Mouse (Mus musculus): ENCODE results near the gene Rfx6. TPM values are rescaled to one million over a fixed set of nuclear protein-coding genes. Genes with fewer than 3 reads are reported as not detected.

Rfx6 gene
- polyA plus RNA-seq, 1 experiment from 2014 or later = not detected

- WGBS = 25% methylated on average over 3 of the region's 3 CpGs
- H3K9me3 ChIP-seq (ENCODE audit: control insufficient read depth, low read length) = no peaks in the 10 kb centered on the region
- no peaks in the 10 kb centered on the region for H3K27me3 ChIP-seq (ENCODE audit: control insufficient read depth, insufficient read depth, low read length)
- ATAC-seq (ENCODE audit: low FRiP score) = no peak
- no peak overlapping the region for H3K4me2 ChIP-seq (replicated peaks; ENCODE audit: low read depth, low read length)
- no peaks in the 10 kb centered on the region for H3K4me1 ChIP-seq (replicated peaks; ENCODE audit: control insufficient read depth, insufficient read depth, low read length)
- no peak overlapping the region for H3K27ac ChIP-seq (ENCODE audit: low read depth, low read length)
- H3K36me3 ChIP-seq (ENCODE audit: control insufficient read depth, insufficient read depth, low read length) = no peaks in the 10 kb centered on the region
- no peak overlapping the region for H3K4me3 ChIP-seq (ENCODE audit: low read depth, low read length)
- no peak overlapping the region for H3K9ac ChIP-seq (ENCODE audit: low read depth, low read length)
- DNase-seq (ENCODE audit: low spot score) = no peak
These were observed 43.3 kb downstream of the Rfx6 start for GRCm38 (mm10) chr10:51720904-51721303.

- Histone ChIP-seq H3K9ac (ENCODE audit: low read depth, low read length) (no peak overlapping the region), H3K27ac (ENCODE audit: low read depth, low read length) (no peak overlapping the region), H3K27me3 (ENCODE audit: control insufficient read depth, insufficient read depth, low read length) (no peaks in the 10 kb centered on the region), H3K4me3 (ENCODE audit: low read depth, low read length) (no peak overlapping the region), H3K4me2 (replicated peaks; ENCODE audit: low read depth, low read length) (no peak overlapping the region), H3K9me3 (ENCODE audit: control insufficient read depth, low read length) (no peaks in the 10 kb centered on the region), H3K36me3 (ENCODE audit: control insufficient read depth, insufficient read depth, low read length) (no peaks in the 10 kb centered on the region), H3K4me1 (replicated peaks; ENCODE audit: control insufficient read depth, insufficient read depth, low read length) (no peaks in the 10 kb centered on the region)
- WGBS = 89% methylated on average over 5 of the region's 5 CpGs
- DNase-seq (ENCODE audit: low spot score) (no peak), ATAC-seq (ENCODE audit: low FRiP score) (no peak)
These were observed 83.9 kb downstream of the Rfx6 start for GRCm38 (mm10) chr10:51761436-51761835.

GRCm38 (mm10) chr10:51763241-51763640 is 85.7 kb downstream of the Rfx6 start:
- Histone ChIP-seq H3K27me3 (ENCODE audit: control insufficient read depth, insufficient read depth, low read length) (no peaks in the 10 kb centered on the region), H3K36me3 (ENCODE audit: control insufficient read depth, insufficient read depth, low read length) (no peaks in the 10 kb centered on the region), H3K9ac (ENCODE audit: low read depth, low read length) (no peak overlapping the region), H3K9me3 (ENCODE audit: control insufficient read depth, low read length) (no peaks in the 10 kb centered on the region), H3K4me2 (replicated peaks; ENCODE audit: low read depth, low read length) (no peak overlapping the region), H3K4me1 (replicated peaks; ENCODE audit: control insufficient read depth, insufficient read depth, low read length) (no peaks in the 10 kb centered on the region), H3K4me3 (ENCODE audit: low read depth, low read length) (no peak overlapping the region), H3K27ac (ENCODE audit: low read depth, low read length) (no peak overlapping the region)
- no peak for ATAC-seq (ENCODE audit: low FRiP score)
- 68% methylated on average over 2 of the region's 2 CpGs for WGBS
- no peak for DNase-seq (ENCODE audit: low spot score)

GRCm38 (mm10) chr10:51768445-51768844 is 90.9 kb downstream of the Rfx6 start:
- H3K27ac ChIP-seq (ENCODE audit: low read depth, low read length) = no peak overlapping the region
- WGBS = 51% methylated on average over 5 of the region's 5 CpGs
- H3K4me1 ChIP-seq (replicated peaks; ENCODE audit: control insufficient read depth, insufficient read depth, low read length) = no peaks in the 10 kb centered on the region

GRCm38 (mm10) chr10:51769252-51769651 is 91.7 kb downstream of the Rfx6 start:
- Histone ChIP-seq H3K27me3 (ENCODE audit: control insufficient read depth, insufficient read depth, low read length) (no peaks in the 10 kb centered on the region), H3K4me3 (ENCODE audit: low read depth, low read length) (no peak overlapping the region), H3K9ac (ENCODE audit: low read depth, low read length) (no peak overlapping the region), H3K4me1 (replicated peaks; ENCODE audit: control insufficient read depth, insufficient read depth, low read length) (no peaks in the 10 kb centered on the region), H3K4me2 (replicated peaks; ENCODE audit: low read depth, low read length) (no peak overlapping the region), H3K9me3 (ENCODE audit: control insufficient read depth, low read length) (no peaks in the 10 kb centered on the region), H3K27ac (ENCODE audit: low read depth, low read length) (no peak overlapping the region), H3K36me3 (ENCODE audit: control insufficient read depth, insufficient read depth, low read length) (no peaks in the 10 kb centered on the region)
- DNase-seq (ENCODE audit: low spot score) = no peak
- 81% methylated on average over 7 of the region's 7 CpGs for WGBS
- ATAC-seq (ENCODE audit: low FRiP score) = no peak

More at GRCm38 (mm10) chr10:51768445-51768844, 90.9 kb downstream of the Rfx6 start:
- Histone ChIP-seq H3K36me3 (ENCODE audit: control insufficient read depth, insufficient read depth, low read length) (no peaks in the 10 kb centered on the region), H3K27me3 (ENCODE audit: control insufficient read depth, insufficient read depth, low read length) (no peaks in the 10 kb centered on the region), H3K9me3 (ENCODE audit: control insufficient read depth, low read length) (no peaks in the 10 kb centered on the region), H3K4me3 (ENCODE audit: low read depth, low read length) (no peak overlapping the region), H3K9ac (ENCODE audit: low read depth, low read length) (no peak overlapping the region), H3K4me2 (replicated peaks; ENCODE audit: low read depth, low read length) (no peak overlapping the region)
- DNase-seq (ENCODE audit: low spot score) (no peak), ATAC-seq (ENCODE audit: low FRiP score) (no peak)

- 81% methylated on average over 2 of the region's 2 CpGs for WGBS
- DNase-seq (ENCODE audit: low spot score) (peak; percentile 17), ATAC-seq (ENCODE audit: low FRiP score) (no peak)
- H3K9me3 ChIP-seq (ENCODE audit: control insufficient read depth, low read length) = no peaks in the 10 kb centered on the region
- no peak overlapping the region for H3K9ac ChIP-seq (ENCODE audit: low read depth, low read length)
- no peak overlapping the region for H3K4me3 ChIP-seq (ENCODE audit: low read depth, low read length)
- H3K27ac ChIP-seq (ENCODE audit: low read depth, low read length) = no peak overlapping the region
- no peak overlapping the region for H3K4me2 ChIP-seq (replicated peaks; ENCODE audit: low read depth, low read length)
- H3K4me1 ChIP-seq (replicated peaks; ENCODE audit: control insufficient read depth, insufficient read depth, low read length) = no peaks in the 10 kb centered on the region
- H3K36me3 ChIP-seq (ENCODE audit: control insufficient read depth, insufficient read depth, low read length) = no peaks in the 10 kb centered on the region
- H3K27me3 ChIP-seq (ENCODE audit: control insufficient read depth, insufficient read depth, low read length) = no peaks in the 10 kb centered on the region
These were observed 102.1 kb downstream of the Rfx6 start for GRCm38 (mm10) chr10:51779648-51780047.

Other genes starting within 250 kb of the Rfx6 start
- 0.29 TPM in 1 of 2 replicates, not detected in the other for gene Gm49339, start 197.1 kb upstream of the Rfx6 start, polyA plus RNA-seq (2014; fragmentation: Nextera tagmentation; extraction: Ambion mirVana)
- gene Lilr4b, start 197.1 kb upstream of the Rfx6 start, polyA plus RNA-seq (2014; fragmentation: Nextera tagmentation; extraction: Ambion mirVana) = not detected in 2 replicates
- 1.4 TPM in 2 replicates for gene Lilrb4a, start 186.8 kb upstream of the Rfx6 start, polyA plus RNA-seq (2014; fragmentation: Nextera tagmentation; extraction: Ambion mirVana)
- gene Fam162b, start 87.2 kb upstream of the Rfx6 start, polyA plus RNA-seq (2014; fragmentation: Nextera tagmentation; extraction: Ambion mirVana) = 2.1 and 4.5 TPM in 2 replicates
- not detected in 2 replicates for gene Gprc6a, start 46.3 kb upstream of the Rfx6 start, polyA plus RNA-seq (2014; fragmentation: Nextera tagmentation; extraction: Ambion mirVana)

Measured in hindbrain, embryonic 11.5 days (tissue).